Comparison of ENCODE assay signal across 17 mouse cellular contexts in genomic region chr13:98357433-98358423, GRCm38 (mm10). TPM values are rescaled to one million over a fixed set of nuclear protein-coding genes. Genes with fewer than 3 reads are reported as not detected.
DNase-seq lines count a peak whose midpoint lies in the region; ATAC-seq lines count a peak whose summit lies in the region.
"Had no signal": no experiment of that assay in that cellular context is flagged by ENCODE, and none has a peak within 500 bp of the region (broad histone marks: within the 10 kb centered on the region; RNA-seq: fewer than 3 reads in every experiment).

No protein-coding gene starts in this region.

- H3K4me3 ChIP-seq in intestine, embryonic 14.5 days (ENCODE audit: low read depth, low read length), result no peak overlapping the region
- H3K4me3 ChIP-seq in intestine, embryonic 16.5 days (ENCODE audit: low read length), result no peak overlapping the region
- H3K4me3 ChIP-seq in embryonic facial prominence, embryonic 14.5 days (ENCODE audit: low read depth, low read length), result peak overlapping the region; percentile 28
- H3K4me3 ChIP-seq in hindbrain, embryonic 15.5 days, result no peak overlapping the region
- H3K4me3 ChIP-seq: liver, embryonic 12.5 days had no signal

- H3K9ac ChIP-seq in intestine, embryonic 14.5 days (ENCODE audit: low read length), result no peak overlapping the region
- H3K9ac ChIP-seq in intestine, embryonic 16.5 days (ENCODE audit: low read depth, low read length), result no peak overlapping the region
- H3K9ac ChIP-seq in embryonic facial prominence, embryonic 14.5 days (ENCODE audit: low read depth, low read length), result peak overlapping the region; percentile 36
- no peak overlapping the region for H3K9ac ChIP-seq in hindbrain, embryonic 15.5 days
- H3K9ac ChIP-seq: liver, embryonic 12.5 days had no signal

- no peak overlapping the region for H3K27ac ChIP-seq in intestine, embryonic 14.5 days (ENCODE audit: low read depth)
- no peak overlapping the region for H3K27ac ChIP-seq in intestine, embryonic 16.5 days (ENCODE audit: low read length)
- no peak overlapping the region; the same call in 1 of the 2 replicates for H3K27ac ChIP-seq in embryonic facial prominence, embryonic 14.5 days (replicated peaks; ENCODE audit: low read depth, low read length)
- no peak overlapping the region for H3K27ac ChIP-seq in hindbrain, embryonic 15.5 days (replicated peaks)
- H3K27ac ChIP-seq: liver, embryonic 12.5 days had no signal

- peak; percentile 63 for DNase-seq in intestine, embryonic 14.5 days (ENCODE audit: low spot score)
- DNase-seq in MN1 (ENCODE audit: low spot score), result peak; percentile 57
- no peak for DNase-seq in embryonic facial prominence, embryonic 14.5 days (ENCODE audit: low spot score)
- no peak for DNase-seq in gastrocnemius, adult 8-10 months (ENCODE audit: low spot score in 2 of 2)
- DNase-seq in lung, adult 18-20 months, result no peak
- DNase-seq in gastrocnemius, adult 18-20 months (ENCODE audit: low spot score), result no peak
- DNase-seq: adrenal gland, adult 2 months; cerebellum, postnatal 36 days; lung, postnatal 36 days; right cerebral cortex, postnatal 14 days; thymus, postnatal 25 days had no signal

- no peak overlapping the region for H3K4me2 ChIP-seq in intestine, embryonic 14.5 days (ENCODE audit: low read length)
- no peak overlapping the region for H3K4me2 ChIP-seq in intestine, embryonic 16.5 days (ENCODE audit: low read depth, low read length)
- H3K4me2 ChIP-seq in embryonic facial prominence, embryonic 14.5 days (ENCODE audit: low read depth, low read length), result peak overlapping the region; percentile 50
- H3K4me2 ChIP-seq in hindbrain, embryonic 15.5 days, result peak overlapping the region; percentile 14; the same call in 1 of the 2 replicates
- H3K4me2 ChIP-seq: heart, embryonic 11.5 days; liver, embryonic 12.5 days had no signal

- no peaks in the 10 kb centered on the region for H3K36me3 ChIP-seq in intestine, embryonic 14.5 days (ENCODE audit: control insufficient read depth, insufficient read depth, low read length)
- H3K36me3 ChIP-seq in intestine, embryonic 16.5 days (ENCODE audit: control insufficient read depth, insufficient read depth, low read length), result no peaks in the 10 kb centered on the region
- H3K36me3 ChIP-seq in embryonic facial prominence, embryonic 14.5 days (ENCODE audit: control insufficient read depth, insufficient read depth, low read length), result no peaks in the 10 kb centered on the region
- no peaks in the 10 kb centered on the region for H3K36me3 ChIP-seq in hindbrain, embryonic 15.5 days
- H3K36me3 ChIP-seq: liver, embryonic 12.5 days had no signal

- H3K9me3 ChIP-seq in intestine, embryonic 14.5 days (ENCODE audit: control insufficient read depth, low read length), result no peaks in the 10 kb centered on the region
- no peaks in the 10 kb centered on the region for H3K9me3 ChIP-seq in intestine, embryonic 16.5 days (ENCODE audit: control insufficient read depth, low read length)
- H3K9me3 ChIP-seq in embryonic facial prominence, embryonic 14.5 days (ENCODE audit: control insufficient read depth, low read length), result no peaks in the 10 kb centered on the region
- 0 out of 2 replicates have a peak, but pooled peaks cover 2% of the 10 kb centered on the region for H3K9me3 ChIP-seq in hindbrain, embryonic 15.5 days
- H3K9me3 ChIP-seq: liver, embryonic 12.5 days had no signal

- no peak for ATAC-seq in intestine, embryonic 14.5 days (replicated peaks; ENCODE audit: low FRiP score, low TSS enrichment, low read depth)
- no peak for ATAC-seq in intestine, embryonic 16.5 days
- no peak for ATAC-seq in embryonic facial prominence, embryonic 14.5 days (ENCODE audit: low read depth)
- no peak for ATAC-seq in hindbrain, embryonic 15.5 days (ENCODE audit: low FRiP score, low read depth)
- ATAC-seq: liver, embryonic 12.5 days had no signal

- H3K4me1 ChIP-seq in intestine, embryonic 14.5 days (replicated peaks; ENCODE audit: control insufficient read depth, insufficient read depth, low read length), result peaks cover 21% of the 10 kb centered on the region
- H3K4me1 ChIP-seq in intestine, embryonic 16.5 days (ENCODE audit: control insufficient read depth, insufficient read depth, low read length), result peaks cover 24% of the 10 kb centered on the region
- H3K4me1 ChIP-seq in embryonic facial prominence, embryonic 14.5 days (ENCODE audit: control insufficient read depth, insufficient read depth, low read length), result peaks cover 4% of the 10 kb centered on the region; the same call in 1 of the 2 replicates
- peaks cover 21% of the 10 kb centered on the region for H3K4me1 ChIP-seq in hindbrain, embryonic 15.5 days (replicated peaks)

- 2% methylated on average over 18 of the region's 18 CpGs for WGBS in intestine, embryonic 14.5 days
- WGBS in intestine, embryonic 16.5 days, result 5% methylated on average over 18 of the region's 18 CpGs
- WGBS in embryonic facial prominence, embryonic 14.5 days, result 9% methylated on average over 18 of the region's 18 CpGs
- 2% methylated on average over 18 of the region's 18 CpGs for WGBS in hindbrain, embryonic 15.5 days

- peaks cover 95% of the 10 kb centered on the region for H3K27me3 ChIP-seq in intestine, embryonic 14.5 days (replicated peaks; ENCODE audit: control insufficient read depth, insufficient read depth, low read length)
- H3K27me3 ChIP-seq in intestine, embryonic 16.5 days (replicated peaks; ENCODE audit: control insufficient read depth, insufficient read depth, low read length), result peaks cover 74% of the 10 kb centered on the region
- peaks cover 80% of the 10 kb centered on the region for H3K27me3 ChIP-seq in embryonic facial prominence, embryonic 14.5 days (replicated peaks; ENCODE audit: control insufficient read depth, insufficient read depth, low read length)
- H3K27me3 ChIP-seq in hindbrain, embryonic 15.5 days, result peaks cover 81% of the 10 kb centered on the region

RNA-seq across cellular contexts. Expression of gene Foxd1, which starts 3.7 kb away (rescaled TPM):
- not detected in 2 replicates for polyA plus RNA-seq in intestine, embryonic 14.5 days (2014; fragmentation: Nextera tagmentation; extraction: Ambion mirVana)
- polyA plus RNA-seq in intestine, embryonic 16.5 days (2015; fragmentation: Nextera tagmentation; extraction: Ambion mirVana), result 0.02 TPM in 1 of 2 replicates, not detected in the other
- 2.9 and 3.6 TPM in 2 replicates for polyA plus RNA-seq in embryonic facial prominence, embryonic 14.5 days (2014; fragmentation: Nextera tagmentation; extraction: Ambion mirVana)
- polyA plus RNA-seq in hindbrain, embryonic 15.5 days (2015; fragmentation: Nextera tagmentation; extraction: Ambion mirVana), result 1.1 and 1.2 TPM in 2 replicates
- total RNA-seq in gastrocnemius, adult 8-10 months (2022), result under 1 TPM in 1 of 4 experiments, not detected in 3; 0.11 TPM
- under 1 TPM in 1 of 2 experiments, not detected in 1; 0.12 TPM for total RNA-seq in gastrocnemius, adult 18-20 months (2021)
- total RNA-seq: hematopoietic stem cell, adult 5-6 weeks had no signal
- polyA plus RNA-seq: large intestine, adult 2 months; liver, embryonic 12.5 days had no signal

RNA-seq across cellular contexts. Expression of gene Btf3, which starts 40.9 kb away (rescaled TPM):
- 708 and 729 TPM in 2 replicates for polyA plus RNA-seq in intestine, embryonic 14.5 days (2014; fragmentation: Nextera tagmentation; extraction: Ambion mirVana)
- 549 and 610 TPM in 2 replicates for polyA plus RNA-seq in intestine, embryonic 16.5 days (2015; fragmentation: Nextera tagmentation; extraction: Ambion mirVana)
- polyA plus RNA-seq in embryonic facial prominence, embryonic 14.5 days (2014; fragmentation: Nextera tagmentation; extraction: Ambion mirVana), result 674 and 695 TPM in 2 replicates
- polyA plus RNA-seq in hindbrain, embryonic 15.5 days (2015; fragmentation: Nextera tagmentation; extraction: Ambion mirVana), result 444 and 475 TPM in 2 replicates
- 100 to 1,000 TPM; 208 to 239 (median 210) TPM for total RNA-seq in gastrocnemius, adult 8-10 months (2022)
- total RNA-seq in gastrocnemius, adult 18-20 months (2021), result 100 to 1,000 TPM; 227 to 231 TPM

Comparison
In these comparisons a context has a peak if more than half of its experiments do, and no peak if none do; other contexts are left out.
1. DNase-seq: peak in intestine, embryonic 14.5 days (single experiment) and MN1 (single experiment); none in embryonic facial prominence, embryonic 14.5 days (single experiment), gastrocnemius, adult 8-10 months (0 of 2), lung, adult 18-20 months (0 of 2) and gastrocnemius, adult 18-20 months (single experiment).
2. H3K4me2 ChIP-seq: peak in embryonic facial prominence, embryonic 14.5 days (single experiment) and hindbrain, embryonic 15.5 days (single experiment); none in intestine, embryonic 14.5 days (single experiment) and intestine, embryonic 16.5 days (single experiment).